Mouse (Mus musculus): ENCODE measurements around the gene Sh3rf3.
"Not testable (repeated sequence)": the region's sequence is repeated elsewhere in the genome, so short reads cannot be mapped to it uniquely, and the experiment has no call there.

Sh3rf3 gene

GRCm38 (mm10) chr10:58994726-58995125 is 181.6 kb downstream of the Sh3rf3 start:
- DNase-seq, result no peak

- no peak for DNase-seq
Observed at GRCm38 (mm10) chr10:58995132-58995531, 182.0 kb downstream of the Sh3rf3 start.

DNA sequence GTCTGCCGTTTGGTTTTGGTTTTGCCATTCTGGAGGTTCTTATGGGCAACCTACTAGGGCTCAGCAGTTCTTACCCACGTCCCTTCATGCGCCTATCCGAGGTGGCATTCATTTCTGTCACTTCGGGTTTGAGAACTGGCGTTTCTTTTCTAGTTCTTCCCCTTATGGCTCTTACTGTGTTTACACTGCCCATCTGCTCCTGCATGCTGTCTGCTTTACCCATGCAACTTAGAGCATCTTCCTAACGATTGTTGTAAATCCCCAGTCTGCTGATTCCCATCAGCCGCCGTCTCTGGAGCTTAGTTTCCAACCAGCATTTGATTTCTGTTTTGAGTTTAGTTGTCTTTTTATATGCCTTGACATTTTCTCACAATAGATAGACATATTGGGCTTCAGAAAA is 189.2 kb downstream of the Sh3rf3 start:
- DNase-seq, result no peak

- DNase-seq, result no peak
Observed at GRCm38 (mm10) chr10:59011415-59011814, 198.3 kb downstream of the Sh3rf3 start.

DNA sequence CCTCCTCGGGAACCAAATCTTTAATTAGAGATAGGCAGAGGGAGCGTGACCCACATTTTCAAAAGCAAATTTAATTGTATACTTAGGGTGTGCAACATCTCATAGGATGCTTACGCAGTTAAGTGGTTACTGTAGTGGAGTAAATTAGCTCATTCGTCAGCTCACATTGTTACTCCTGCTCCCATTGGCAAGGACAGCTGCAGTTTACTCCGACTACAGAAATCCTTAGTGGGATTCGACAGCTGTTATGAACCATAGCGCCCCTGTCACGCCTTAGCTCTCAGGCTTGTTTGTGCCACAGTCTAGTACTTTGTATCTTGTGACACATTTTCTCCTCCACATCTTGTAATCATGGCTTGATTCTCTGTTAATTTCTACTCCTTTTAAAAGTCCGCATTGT is 200.5 kb downstream of the Sh3rf3 start:
- no peak for DNase-seq

DNA sequence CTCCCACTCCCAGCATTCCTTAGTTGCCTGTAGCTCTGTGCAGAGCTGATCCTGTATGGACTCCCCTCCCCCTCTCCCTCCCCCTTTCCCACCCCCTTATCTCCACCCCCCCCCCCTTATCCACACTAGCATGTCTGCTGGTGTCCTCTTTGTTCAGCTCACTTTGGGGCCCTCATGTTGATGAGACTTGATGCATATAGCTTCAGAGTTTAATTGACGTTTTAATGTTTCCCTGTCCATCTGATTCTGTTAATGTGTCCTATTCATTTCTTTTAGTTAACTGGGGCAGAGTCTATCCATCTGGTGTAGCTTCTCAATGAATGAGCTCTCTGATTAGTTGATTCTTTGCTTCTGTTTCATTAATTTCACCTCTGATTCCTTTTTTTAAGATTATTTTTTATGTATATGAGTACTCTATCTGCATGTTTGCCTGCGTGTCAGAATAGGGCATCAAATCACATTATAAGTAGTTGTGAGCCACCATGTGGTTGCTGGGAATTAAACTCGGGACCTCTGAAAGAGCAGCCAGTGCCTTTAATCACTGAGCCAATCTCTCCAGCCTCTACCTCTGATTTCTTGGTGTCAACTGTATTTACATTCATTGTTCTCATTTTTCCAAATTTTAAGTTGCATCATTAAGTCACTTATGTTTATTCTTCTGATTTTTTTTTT is 206.3 kb downstream of the Sh3rf3 start:
- no peak for DNase-seq

DNA sequence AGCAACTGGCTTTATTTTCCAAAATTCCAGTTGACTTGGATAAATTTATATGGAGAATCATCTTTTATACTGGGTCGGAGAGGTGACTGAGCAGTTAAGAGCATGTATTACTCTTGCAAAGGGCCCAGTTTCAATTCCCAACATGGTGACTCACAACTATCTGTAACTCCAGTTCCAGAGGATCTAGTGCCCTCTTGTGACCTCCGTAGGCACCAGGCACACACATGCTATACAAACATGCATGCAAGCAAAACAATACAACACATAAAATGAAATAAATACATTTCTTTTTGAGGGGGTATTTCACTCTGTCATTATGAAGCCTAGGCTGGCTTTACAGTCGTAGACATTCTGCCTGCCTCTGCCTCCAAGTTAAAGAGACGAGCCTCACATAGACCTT is 237.3 kb downstream of the Sh3rf3 start:
- DNase-seq, result no peak

- no peak for DNase-seq
Observed at GRCm38 (mm10) chr10:59056294-59056693, 243.1 kb downstream of the Sh3rf3 start.

DNA sequence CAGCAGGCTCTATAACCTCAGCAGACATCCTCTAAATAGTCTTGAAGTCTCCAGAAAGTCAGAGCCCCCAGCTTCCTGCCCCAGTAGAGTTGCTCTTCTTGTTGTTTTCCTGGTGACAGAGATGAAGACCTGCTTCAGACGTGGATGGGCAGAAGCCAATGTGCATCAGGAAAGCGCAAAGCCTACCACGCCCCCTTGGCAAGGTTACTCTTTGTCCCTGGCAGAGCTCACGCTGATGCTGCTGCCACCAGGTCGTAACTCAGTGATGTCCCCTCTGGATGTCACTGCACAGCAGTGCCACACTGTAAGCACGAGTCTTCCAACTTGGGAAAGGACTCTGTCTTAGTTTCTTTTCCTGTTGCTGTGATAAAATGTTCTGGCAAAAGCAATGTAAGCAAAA is 253.6 kb downstream of the Sh3rf3 start:
- DNase-seq, result no peak

- no peak for DNase-seq
Observed at GRCm38 (mm10) chr10:59072827-59073226, 259.7 kb downstream of the Sh3rf3 start.

- no peak for DNase-seq
Observed at GRCm38 (mm10) chr10:59076681-59077080, 263.5 kb downstream of the Sh3rf3 start.

DNA sequence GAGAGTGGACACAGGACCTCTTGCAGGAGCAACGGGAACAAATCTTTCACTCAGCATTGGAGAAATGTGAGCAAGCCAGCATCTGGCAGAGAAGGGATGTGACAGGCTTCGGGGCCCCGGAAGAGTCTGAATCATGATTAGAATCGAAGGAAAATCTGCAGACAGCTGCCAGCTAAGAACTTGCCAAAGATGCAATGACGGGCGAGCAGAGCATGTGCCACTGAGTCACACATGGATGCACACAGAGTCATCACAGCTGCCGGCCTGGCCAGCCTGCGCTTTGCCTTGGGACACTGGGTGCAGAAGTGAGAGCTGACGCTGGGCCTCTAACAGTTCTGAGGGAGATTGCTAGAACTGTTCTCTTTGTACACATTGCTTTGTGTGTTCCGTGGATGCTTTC is 264.8 kb downstream of the Sh3rf3 start:
- DNase-seq, result no peak

DNA sequence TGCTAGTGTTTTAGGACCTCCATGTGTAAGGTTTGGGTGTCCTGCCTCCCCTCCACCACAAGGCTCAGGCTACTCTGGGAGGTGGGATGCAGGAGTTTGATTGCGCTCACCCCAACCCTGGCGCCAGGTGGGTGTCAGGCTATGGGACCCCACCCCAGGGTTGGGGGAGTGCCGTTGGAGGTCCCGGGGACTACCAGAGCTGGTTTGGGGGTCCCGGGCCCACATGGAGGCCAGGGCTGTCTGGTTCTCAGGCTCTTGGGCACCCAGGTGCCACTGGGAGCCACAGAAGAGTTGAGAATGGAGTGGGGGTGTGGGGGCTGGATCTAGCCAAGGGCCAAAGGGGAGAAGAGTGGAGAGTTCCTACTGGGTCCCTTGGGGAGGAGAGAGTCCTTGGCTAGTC is 272.4 kb downstream of the Sh3rf3 start:
- no peak for DNase-seq

DNA sequence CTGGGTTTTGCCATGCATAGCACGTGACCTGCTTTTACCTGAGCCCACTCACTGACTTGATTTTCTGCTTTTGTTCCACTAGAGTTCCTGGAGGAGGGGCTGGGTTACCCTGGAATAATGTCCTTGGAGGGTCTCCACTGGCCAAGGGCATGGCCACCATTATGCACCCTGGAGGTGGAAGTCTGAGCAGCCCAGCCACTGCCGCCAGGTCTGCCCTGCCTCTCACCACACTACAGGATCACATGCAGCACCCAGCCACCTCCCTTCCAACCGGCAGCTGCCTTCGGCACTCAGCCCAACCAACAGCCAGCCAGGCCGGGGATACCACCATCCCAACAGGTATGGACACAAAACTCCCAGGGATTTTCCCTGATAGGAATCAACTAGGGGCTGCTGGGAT is 273.4 kb downstream of the Sh3rf3 start:
- no peak for DNase-seq

DNA sequence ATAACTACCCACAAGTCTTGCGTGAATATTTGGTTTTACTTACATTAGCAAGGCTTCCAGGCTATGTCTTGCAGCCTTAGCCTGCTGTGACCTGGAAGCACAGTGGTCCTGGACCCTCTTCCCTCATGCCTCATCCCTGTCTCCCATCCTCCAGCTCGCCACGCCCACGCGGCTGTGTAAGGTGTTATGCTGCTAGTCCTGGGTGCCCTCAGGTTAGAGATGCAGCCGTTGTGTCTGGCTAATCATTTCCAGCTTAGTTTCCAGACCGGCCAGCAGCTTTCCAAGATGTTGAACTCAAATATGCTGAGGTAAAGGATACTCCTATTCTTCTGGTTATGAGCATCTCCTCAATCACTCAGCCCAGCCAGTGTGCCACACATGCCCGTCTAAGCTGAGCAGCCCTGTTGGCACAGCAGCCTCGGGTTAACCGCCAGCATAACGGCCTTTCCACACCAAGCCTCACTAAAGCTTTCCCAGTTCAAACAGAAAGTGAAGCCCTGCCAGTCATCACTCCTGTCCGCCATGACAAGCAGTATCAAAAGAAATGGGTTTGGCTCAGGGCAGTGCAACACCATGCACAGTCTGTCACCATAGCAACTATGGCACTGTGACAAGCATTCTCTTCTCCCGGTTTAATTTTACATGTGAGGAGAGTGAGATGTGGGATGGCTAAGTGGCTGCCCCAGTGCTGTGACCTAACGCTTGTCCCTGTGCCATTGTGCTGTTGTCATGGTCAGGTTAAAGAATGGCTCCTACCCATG is 276.9 kb downstream of the Sh3rf3 start:
- DNase-seq, result no peak

GRCm38 (mm10) chr10:59090622-59090971 is 277.4 kb downstream of the Sh3rf3 start:
- no peak for DNase-seq

DNA sequence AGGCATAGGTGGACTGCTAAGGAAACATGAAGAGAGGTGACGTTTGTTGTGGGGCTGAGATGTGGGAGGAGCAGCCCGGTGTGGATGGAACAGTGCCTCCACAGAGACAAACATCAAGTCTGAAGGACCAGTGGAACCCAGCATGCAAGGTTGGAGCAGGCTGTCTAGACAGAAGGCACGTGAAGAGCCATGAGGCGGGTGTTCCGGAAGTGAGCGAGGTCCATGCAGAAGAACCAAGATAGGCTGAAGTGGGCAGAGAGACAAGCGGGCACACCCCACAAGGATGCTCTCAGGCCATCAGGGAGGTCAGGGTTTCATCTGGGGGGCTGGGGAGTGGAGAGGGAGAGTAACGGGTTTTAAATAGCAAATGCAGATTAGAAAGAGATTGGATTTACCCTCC is 278.4 kb downstream of the Sh3rf3 start:
- DNase-seq, result no peak

- DNase-seq, result no peak
Observed at GRCm38 (mm10) chr10:59091988-59092387, 278.8 kb downstream of the Sh3rf3 start.

DNA sequence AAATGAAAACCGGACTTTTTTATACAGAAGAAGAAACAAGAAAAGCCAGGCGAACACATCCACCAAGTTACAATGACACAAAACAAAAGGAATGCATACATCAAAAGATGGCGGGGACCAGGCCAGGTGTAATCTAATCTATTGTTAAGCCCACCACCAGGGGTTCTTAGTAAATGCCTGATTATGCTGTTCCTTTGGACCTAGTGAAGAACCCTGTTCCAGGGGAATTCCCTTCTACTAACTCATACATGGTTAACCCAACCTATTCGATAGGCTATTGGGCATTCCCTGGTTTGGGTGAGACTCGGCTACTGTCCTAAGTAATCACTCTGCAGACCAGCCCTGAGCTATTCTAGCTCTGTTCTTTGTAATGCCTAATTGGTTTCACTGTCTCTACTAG is 289.9 kb downstream of the Sh3rf3 start:
- not testable (repeated sequence) for DNase-seq

DNA sequence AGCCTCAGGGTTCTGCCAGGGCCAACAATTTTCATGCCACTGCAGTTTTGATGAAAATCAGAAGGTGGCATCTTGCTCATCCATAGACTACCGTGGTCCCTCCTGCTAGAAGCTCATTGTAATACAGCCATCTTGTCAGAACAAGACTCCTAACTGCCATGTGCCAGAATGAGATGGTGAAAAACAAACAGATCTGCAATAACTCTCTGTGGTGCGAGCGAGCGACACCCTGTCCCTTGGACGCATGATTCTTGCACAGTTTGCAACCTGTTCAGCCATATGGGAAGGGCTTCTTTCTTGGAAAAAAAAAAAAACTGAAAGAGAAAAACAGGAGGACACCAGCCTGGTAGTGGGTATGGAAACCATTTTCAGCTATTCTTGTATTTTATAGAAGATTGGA is 291.5 kb downstream of the Sh3rf3 start:
- no peak for DNase-seq

DNA sequence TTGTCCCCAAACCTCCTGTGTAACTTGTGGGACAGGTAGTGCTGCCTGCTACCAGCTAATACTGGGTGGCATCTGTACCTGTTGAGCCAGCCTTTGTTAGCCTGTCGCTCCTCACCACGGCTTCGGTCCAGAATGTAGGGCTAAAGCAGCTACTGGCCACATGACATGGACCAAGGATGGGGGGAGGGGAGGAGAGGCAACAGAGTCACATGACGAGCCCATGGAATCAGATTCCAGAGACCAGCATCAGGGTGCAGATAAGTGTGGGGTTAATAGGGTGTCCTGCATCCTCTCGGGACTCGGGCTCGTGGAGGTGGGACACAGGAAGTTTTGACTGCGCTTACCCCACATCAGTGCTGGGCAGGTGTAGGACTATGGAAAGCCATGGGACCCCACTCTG is 292.7 kb downstream of the Sh3rf3 start:
- DNase-seq, result no peak

DNA sequence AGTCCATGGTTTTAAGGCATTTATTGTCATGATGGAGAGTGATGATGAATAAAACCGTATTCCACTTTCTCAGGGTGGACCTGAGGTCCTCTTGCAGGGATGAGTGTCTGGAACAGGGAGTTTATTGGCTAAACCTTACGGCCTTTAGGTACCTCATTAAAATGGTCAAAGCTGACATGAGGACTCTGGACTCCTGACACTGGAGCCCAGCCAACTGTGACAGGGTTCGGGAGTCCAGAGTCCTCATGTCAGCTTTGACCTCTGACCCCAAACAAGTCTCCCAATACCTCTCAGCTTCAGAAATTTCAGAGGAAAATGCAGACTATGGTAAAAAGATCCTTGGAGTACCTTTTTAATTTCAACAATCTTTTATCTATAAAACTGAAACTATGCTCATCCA is 293.5 kb downstream of the Sh3rf3 start:
- DNase-seq, result no peak

DNA sequence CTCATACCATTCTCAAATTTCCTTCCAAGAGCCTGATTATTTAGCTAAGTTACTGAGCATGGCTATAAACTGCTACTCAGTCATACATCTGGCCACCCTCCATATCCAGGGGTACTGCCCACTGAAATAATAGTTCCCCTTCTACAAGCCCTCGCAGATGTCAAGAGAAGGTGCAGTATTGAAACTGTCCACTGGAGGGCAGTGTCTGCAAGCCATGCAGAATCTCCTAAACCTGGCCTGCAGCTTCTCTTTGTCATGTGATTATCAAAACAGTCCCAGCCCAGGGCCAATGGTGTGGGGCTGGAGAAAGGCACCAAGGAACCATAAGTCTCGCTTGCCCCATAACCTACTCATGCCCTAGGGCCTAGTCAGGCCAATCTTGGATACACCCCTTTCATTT is 295.9 kb downstream of the Sh3rf3 start:
- peak; percentile 62 for DNase-seq

DNA sequence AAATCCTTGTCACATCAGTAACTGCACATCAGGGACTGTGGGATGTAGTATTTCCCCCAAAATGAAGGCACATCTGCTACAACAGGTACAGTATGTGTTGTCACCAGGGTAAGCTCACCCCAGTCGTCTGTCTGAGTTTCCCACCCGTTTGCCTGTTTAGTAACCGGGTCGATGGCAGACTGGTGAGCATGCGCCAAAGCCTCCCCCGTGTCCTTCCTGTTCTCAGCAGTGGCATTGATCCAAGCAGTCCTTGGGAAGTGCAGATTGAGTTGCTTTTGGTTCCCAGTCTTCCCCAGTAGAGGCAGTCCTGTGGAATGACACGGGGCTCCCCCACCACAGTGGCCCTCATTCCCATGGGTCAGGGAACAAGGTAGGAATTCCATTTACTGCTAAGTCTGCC is 297.2 kb downstream of the Sh3rf3 start:
- no peak for DNase-seq

DNA sequence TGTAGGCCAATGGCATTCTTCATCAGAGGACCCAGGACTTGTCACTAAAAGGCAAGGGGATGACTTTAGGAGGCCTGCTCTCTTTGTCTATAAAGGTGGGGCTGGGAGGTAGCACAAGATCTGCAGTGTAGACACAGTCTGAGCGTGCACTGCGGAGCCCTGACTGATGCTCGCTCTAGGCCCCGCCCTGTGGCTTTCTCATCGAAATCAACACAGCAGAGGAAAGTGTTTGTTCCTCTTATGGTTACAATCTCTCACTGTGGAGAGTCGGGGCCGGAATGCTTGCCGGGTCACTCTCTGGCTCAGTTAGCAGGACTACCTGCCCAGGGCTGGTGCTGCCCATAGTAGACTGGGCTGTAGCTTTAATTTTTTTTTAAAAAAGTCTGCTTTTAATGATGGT is 299.6 kb downstream of the Sh3rf3 start:
- no peak for DNase-seq

All from thymus, postnatal 25 days (tissue).